Mouse (Mus musculus): ENCODE results near the gene Clns1a.

DNA sequence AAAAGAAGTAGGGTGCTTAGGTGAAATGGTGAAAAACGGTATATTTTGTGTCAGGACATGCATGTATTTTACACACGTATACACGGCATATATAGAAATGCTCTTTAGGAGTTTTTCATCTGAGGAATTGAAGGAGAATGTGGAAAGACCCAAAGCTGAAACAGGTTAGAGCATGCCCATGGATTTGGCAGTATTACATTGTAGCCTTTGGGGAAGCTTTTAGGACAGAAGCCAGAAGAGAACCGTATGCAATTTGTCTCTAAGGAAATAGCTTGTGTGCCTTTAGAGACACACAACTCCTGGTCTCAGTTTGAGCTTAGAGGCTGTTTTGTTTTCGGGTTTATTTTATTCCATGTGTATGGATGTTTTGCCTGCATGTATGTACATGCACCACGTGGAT is 4.7 kb downstream of the Clns1a start:
- TF ChIP-seq GATA1 (IDR thresholded peaks at IDR 0.05; ENCODE audit: low read length) (no peak), TAL1 (IDR thresholded peaks at IDR 0.05; ENCODE audit: low read length) (no peak)

Measured in erythroblast, embryonic 14.5 days (primary cell).